ENCODE assay signal across 8 mouse cellular contexts in the genomic region with DNA sequence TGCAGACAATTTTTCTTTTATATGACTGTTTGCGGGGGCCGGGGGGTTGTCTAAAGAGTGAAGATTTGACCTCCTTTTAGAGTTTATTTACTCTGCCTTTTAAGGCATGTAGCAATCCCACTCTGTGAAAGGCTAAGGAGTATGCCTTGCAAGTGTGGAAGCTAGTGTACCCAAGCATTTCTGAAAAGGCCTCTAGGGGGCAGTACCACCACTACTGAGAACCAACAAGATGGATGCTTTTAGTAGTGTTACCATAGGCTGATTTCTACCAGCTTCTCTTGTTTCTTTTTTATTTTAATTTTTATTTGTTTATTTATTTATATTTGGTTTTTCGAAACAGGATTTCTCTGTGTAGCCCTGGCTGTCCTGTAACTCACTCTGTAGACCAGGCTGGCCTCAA.
DNase-seq lines count a peak whose midpoint lies in the region; ATAC-seq and TF ChIP-seq lines count a peak whose summit lies in the region.

No protein-coding gene starts in this region.

- no peak overlapping the region for H3K9ac ChIP-seq in midbrain, embryonic 14.5 days (replicated peaks; ENCODE audit: low read length)
- H3K9ac ChIP-seq in midbrain, embryonic 16.5 days (ENCODE audit: low read depth, low read length) = no peak overlapping the region
- H3K9ac ChIP-seq in kidney, postnatal 0 days (ENCODE audit: low read depth, low read length) = no peak overlapping the region

- no peaks in the 10 kb centered on the region for H3K9me3 ChIP-seq in midbrain, embryonic 14.5 days (ENCODE audit: control insufficient read depth, low read length)
- H3K9me3 ChIP-seq in midbrain, embryonic 16.5 days (replicated peaks; ENCODE audit: control insufficient read depth, low read length, poor library complexity, severe bottlenecking) = no peaks in the 10 kb centered on the region
- H3K9me3 ChIP-seq in kidney, postnatal 0 days (replicated peaks; ENCODE audit: low read length) = no peaks in the 10 kb centered on the region

- H3K27me3 ChIP-seq in midbrain, embryonic 14.5 days (ENCODE audit: control insufficient read depth, insufficient read depth, low read length) = no peaks in the 10 kb centered on the region
- no peaks in the 10 kb centered on the region for H3K27me3 ChIP-seq in midbrain, embryonic 16.5 days (ENCODE audit: control insufficient read depth, insufficient read depth, low read depth, low read length)
- H3K27me3 ChIP-seq in cerebellum, adult 2 months (ENCODE audit: control insufficient read depth, insufficient read depth, low read length) = no peaks in the 10 kb centered on the region; the same call in 1 of the 2 replicates
- H3K27me3 ChIP-seq in kidney, postnatal 0 days (ENCODE audit: insufficient read depth, low read length) = no peaks in the 10 kb centered on the region

- TF ChIP-seq CTCF in cerebellum, adult 2 months (IDR thresholded peaks at IDR 0.05; ENCODE audit: borderline replicate concordance, insufficient read depth, low read depth, low read length) = peak; percentile 20; the same call in 1 of the 2 replicates
- TF ChIP-seq CTCF in kidney, postnatal 0 days (IDR thresholded peaks at IDR 0.05; ENCODE audit: low read depth) = peak; percentile 68

- H3K36me3 ChIP-seq in midbrain, embryonic 14.5 days (ENCODE audit: control insufficient read depth, insufficient read depth, low read length) = no peaks in the 10 kb centered on the region
- H3K36me3 ChIP-seq in midbrain, embryonic 16.5 days (ENCODE audit: control insufficient read depth, insufficient read depth, low read length) = no peaks in the 10 kb centered on the region
- H3K36me3 ChIP-seq in kidney, postnatal 0 days (ENCODE audit: insufficient read depth, low read length) = no peaks in the 10 kb centered on the region

- H3K4me3 ChIP-seq in midbrain, embryonic 14.5 days (replicated peaks; ENCODE audit: low read depth, low read length) = no peak overlapping the region
- no peak overlapping the region for H3K4me3 ChIP-seq in midbrain, embryonic 16.5 days (ENCODE audit: low read depth, low read length)
- H3K4me3 ChIP-seq in cerebellum, adult 2 months (replicated peaks; ENCODE audit: insufficient read depth, low read depth, low read length) = no peak overlapping the region
- no peak overlapping the region for H3K4me3 ChIP-seq in kidney, postnatal 0 days (replicated peaks; ENCODE audit: low read depth, low read length)

- WGBS in midbrain, embryonic 14.5 days = 87% methylated on average over 3 of the region's 3 CpGs
- WGBS in midbrain, embryonic 16.5 days = 82% methylated on average over 3 of the region's 3 CpGs
- 93% methylated on average over 3 of the region's 3 CpGs for WGBS in cerebellum, adult 2 months
- 74% methylated on average over 3 of the region's 3 CpGs for WGBS in kidney, postnatal 0 days

- H3K4me2 ChIP-seq in midbrain, embryonic 14.5 days (ENCODE audit: low read length) = no peak overlapping the region
- no peak overlapping the region for H3K4me2 ChIP-seq in midbrain, embryonic 16.5 days (ENCODE audit: low read length)
- no peak overlapping the region for H3K4me2 ChIP-seq in kidney, postnatal 0 days (ENCODE audit: low read length)

- TF ChIP-seq POLR2A in cerebellum, adult 2 months (IDR thresholded peaks at IDR 0.05; ENCODE audit: borderline replicate concordance, insufficient read depth, low read length) = no peak

- no peaks in the 10 kb centered on the region for H3K4me1 ChIP-seq in midbrain, embryonic 14.5 days (ENCODE audit: control insufficient read depth, insufficient read depth, low read length)
- no peaks in the 10 kb centered on the region for H3K4me1 ChIP-seq in midbrain, embryonic 16.5 days (ENCODE audit: control insufficient read depth, insufficient read depth, low read length)
- H3K4me1 ChIP-seq in cerebellum, adult 2 months (ENCODE audit: control insufficient read depth, insufficient read depth, low read length) = no peaks in the 10 kb centered on the region
- 0 out of 2 replicates have a peak, but pooled peaks cover 5% of the 10 kb centered on the region for H3K4me1 ChIP-seq in kidney, postnatal 0 days (replicated peaks; ENCODE audit: insufficient read depth, low read length)

- DNase-seq in embryo, embryonic 10.5 days (ENCODE audit: low spot score) = peak; percentile 67
- no peak for DNase-seq in embryo, embryonic 9.5 days (ENCODE audit: extremely low spot score)
- DNase-seq in midbrain, embryonic 14.5 days = peak; percentile 43
- DNase-seq in cerebellum, adult 2 months = peak; percentile 19 to 35
- peak; percentile 71 for DNase-seq in kidney, postnatal 0 days (ENCODE audit: low spot score)
- DNase-seq in naive thymus-derived CD4-positive, alpha-beta T cell, adult 2 months (ENCODE audit: low read depth) = peak; percentile 78
- DNase-seq in embryo, embryonic 10 days (ENCODE audit: low spot score) = no peak

- no peak for ATAC-seq in midbrain, embryonic 14.5 days (ENCODE audit: low FRiP score, low TSS enrichment)
- ATAC-seq in midbrain, embryonic 16.5 days = no peak
- no peak for ATAC-seq in kidney, postnatal 0 days (replicated peaks; ENCODE audit: low FRiP score, low read depth)

- H3K27ac ChIP-seq in midbrain, embryonic 14.5 days (replicated peaks; ENCODE audit: low read depth, low read length) = no peak overlapping the region
- H3K27ac ChIP-seq in midbrain, embryonic 16.5 days (ENCODE audit: low read length) = no peak overlapping the region
- no peak overlapping the region for H3K27ac ChIP-seq in cerebellum, adult 2 months (ENCODE audit: insufficient read depth, low read length)
- H3K27ac ChIP-seq in kidney, postnatal 0 days = no peak overlapping the region

Comparison
In these comparisons a context has a peak if more than half of its experiments do, and no peak if none do; other contexts are left out.
1. DNase-seq: peak in embryo, embryonic 10.5 days (single experiment), midbrain, embryonic 14.5 days (single experiment), cerebellum, adult 2 months (2 of 2), kidney, postnatal 0 days (single experiment) and naive thymus-derived CD4-positive, alpha-beta T cell, adult 2 months (single experiment); none in embryo, embryonic 9.5 days (single experiment) and embryo, embryonic 10 days (single experiment).